Mouse (Mus musculus) embryonic facial prominence, embryonic 12.5 days (tissue): Measurements from ENCODE around the gene Prkcd. TPM values are rescaled to one million over a fixed set of nuclear protein-coding genes. Genes with fewer than 3 reads are reported as not detected.

Source experiments
- ATAC-seq: fragments of 200-750 bp; cut with Nextera tagmentation; 2 replicates; pipeline ENCODE4 v1.8.0; 2017; ENCODE audit not compliant: insufficient number of reproducible peaks, insufficient read depth, low FRiP score, low TSS enrichment
- H3K27ac ChIP-seq: fragments of 300-500 bp; sonication (generic); 2 replicates; pipeline ENCODE4 v1.5.1; 2016; ENCODE audit warnings: mild to moderate bottlenecking
- H3K27me3 ChIP-seq: fragments of 300-500 bp; sonication (generic); 2 replicates; pipeline ENCODE4 v1.6.1; 2016; ENCODE audit warnings: mild to moderate bottlenecking, moderate library complexity
- H3K36me3 ChIP-seq: fragments of 300-500 bp; sonication (generic); 2 replicates; pipeline ENCODE4 v1.6.1; 2016; ENCODE audit warnings: mild to moderate bottlenecking
- H3K4me1 ChIP-seq: fragments of 300-500 bp; sonication (generic); 2 replicates; pipeline ENCODE4 v1.6.1; 2016
- H3K4me2 ChIP-seq: fragments of 300-500 bp; sonication (generic); replicated peaks from 2 replicates; pipeline ENCODE4 v1.6.1; 2016; ENCODE audit warnings: mild to moderate bottlenecking, moderate library complexity
- H3K4me3 ChIP-seq: fragments of 300-500 bp; sonication (generic); 2 replicates; pipeline ENCODE4 v1.5.1; 2016; ENCODE audit warnings: mild to moderate bottlenecking
- H3K9ac ChIP-seq: fragments of 300-500 bp; sonication (generic); 2 replicates; pipeline ENCODE4 v1.6.1; 2016; ENCODE audit warnings: mild to moderate bottlenecking, moderate library complexity
- H3K9me3 ChIP-seq: fragments of 300-500 bp; sonication (generic); 2 replicates; pipeline ENCODE4 v1.6.1; 2016; ENCODE audit warnings: mild to moderate bottlenecking, moderate library complexity
- WGBS: fragments of 180-500 bp; shearing (Covaris S2); methylation state at CpG from one replicate; pipeline ENCODE4 v1.1.7; 2016; 5-methylcytosine and 5-hydroxymethylcytosine counted together
- microRNA-seq: library from miRNA; unstranded; fragments of <30 nt; microRNA quantifications from one replicate; pipeline ENCODE4, GENCODE M21; 2017
- polyA plus RNA-seq: library from polyadenylated mRNA; unstranded; fragments of >200 nt; fragmentation: Nextera tagmentation; extraction: Ambion mirVana; gene quantifications from 2 replicates; pipeline ENCODE4 v1.2.1, GENCODE M21; 2016

The Prkcd gene
- polyA plus RNA-seq, 1 experiment from 2014 or later: 55.6 TPM

DNA sequence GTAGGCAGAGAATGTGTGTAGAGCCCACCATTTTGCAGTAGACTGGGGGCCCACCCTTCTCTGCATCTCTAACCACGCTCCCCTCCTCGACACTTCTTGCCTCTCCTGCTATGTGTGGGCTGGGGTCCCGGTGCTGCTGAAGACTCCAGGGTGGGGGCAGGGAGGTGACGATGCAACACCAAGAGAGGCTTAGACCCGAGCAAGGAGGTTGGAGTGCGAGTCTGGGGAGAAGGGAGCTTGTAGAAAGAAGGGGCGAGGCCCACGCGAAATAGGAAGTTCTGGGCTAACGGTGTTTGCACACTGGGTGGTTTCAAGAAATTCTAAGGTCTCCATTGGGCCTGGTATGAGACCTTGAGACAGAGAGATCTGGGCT lies 76.2 kb downstream of the Prkcd start:
- WGBS: under 1% methylated on average over 10 of the region's 10 CpGs
- Histone ChIP-seq H3K9ac (peak overlapping the region; percentile 90), H3K4me1 (peaks cover 29% of the 10 kb centered on the region), H3K27me3 (no peaks in the 10 kb centered on the region), H3K4me3 (peak overlapping the region; percentile 68), H3K4me2 (peak overlapping the region; percentile 89), H3K27ac (peak overlapping the region; percentile 92), H3K36me3 (0 out of 2 replicates have a peak, but pooled peaks cover 6% of the 10 kb centered on the region), H3K9me3 (no peaks in the 10 kb centered on the region)
- peak; percentile 1; the same call in 1 of the 2 replicates for ATAC-seq

DNA sequence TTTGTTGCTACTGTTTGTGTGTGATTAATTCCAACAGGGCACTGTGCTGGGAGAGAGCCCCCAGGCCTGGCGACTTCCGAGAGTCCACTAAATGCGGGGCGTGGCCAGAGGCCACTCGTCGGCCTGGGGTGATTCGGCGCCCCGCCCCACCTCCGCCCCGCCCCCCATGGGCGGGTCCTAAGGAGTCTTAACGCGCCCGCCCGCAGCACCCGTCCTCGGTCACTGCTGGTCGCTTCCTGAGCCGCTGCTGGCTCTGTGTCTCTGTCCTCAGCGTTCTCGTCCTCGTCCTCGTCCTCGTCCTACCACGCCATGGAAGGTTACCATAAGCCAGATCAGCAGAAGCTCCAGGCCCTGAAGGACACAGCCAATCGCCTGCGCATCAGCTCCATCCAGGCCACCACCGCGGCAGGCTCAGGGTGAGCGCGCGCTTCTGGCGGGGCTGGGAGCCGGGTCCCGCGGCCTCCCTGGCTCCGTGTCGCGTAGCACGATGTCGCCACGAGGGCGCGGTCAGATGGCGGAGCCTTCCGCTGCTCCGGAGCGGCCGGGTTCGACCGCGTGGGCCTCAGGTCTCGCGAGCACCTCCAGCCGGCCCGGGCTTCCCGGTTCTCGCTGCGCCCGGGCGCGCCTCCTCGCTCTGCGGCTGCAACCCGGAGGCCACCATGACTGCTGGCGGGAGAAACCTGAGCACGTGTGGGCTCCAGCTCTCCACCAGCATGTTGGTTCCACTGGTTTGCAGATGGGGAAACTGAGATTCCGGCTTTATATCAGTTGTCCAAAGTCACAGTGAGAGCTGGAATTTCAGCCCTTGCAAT lies 76.8 kb downstream of the Prkcd start:
- Histone ChIP-seq H3K4me1 (peaks cover 29% of the 10 kb centered on the region), H3K9me3 (no peaks in the 10 kb centered on the region), H3K36me3 (0 out of 2 replicates have a peak, but pooled peaks cover 1% of the 10 kb centered on the region), H3K4me2 (peak overlapping the region; percentile 89), H3K9ac (peak overlapping the region; percentile 90), H3K27me3 (no peaks in the 10 kb centered on the region), H3K27ac (peak overlapping the region; percentile 92), H3K4me3 (peak overlapping the region; percentile 68)
- ATAC-seq: peak; percentile 90
- WGBS: under 1% methylated on average over 64 of the region's 69 CpGs

DNA sequence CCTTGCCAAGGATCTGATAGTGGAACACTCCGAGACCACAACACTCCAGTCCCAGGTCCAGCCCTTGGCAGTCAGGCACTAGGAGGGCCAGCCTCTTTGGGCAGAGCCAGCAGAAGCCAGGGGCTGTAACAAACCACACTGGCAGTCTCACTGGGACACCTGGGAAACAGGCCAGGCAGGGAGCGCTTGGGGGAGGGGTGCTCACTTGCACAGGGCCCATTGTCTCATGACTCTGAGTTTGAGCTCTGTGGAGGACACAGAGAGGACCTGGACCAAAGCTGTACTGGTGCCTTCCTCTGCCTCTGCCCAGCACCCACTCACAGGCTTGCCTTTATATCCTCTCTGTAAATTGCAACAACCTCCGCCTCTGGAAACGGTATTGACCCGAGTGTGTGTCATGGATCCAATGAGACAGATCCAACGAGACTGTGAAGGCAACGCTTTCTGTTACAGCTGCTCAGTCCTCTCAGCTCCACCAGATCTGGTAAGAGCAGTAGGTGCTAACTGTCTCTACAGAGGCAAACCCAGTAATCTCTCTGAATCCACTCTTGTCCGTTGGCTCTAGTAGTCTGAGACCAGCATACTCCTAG lies 77.8 kb downstream of the Prkcd start, which contains the start of gene Tkt:
Gene Tkt (plus strand): TSS at position 229 of the 590 bp plus-strand sequence.
- Histone ChIP-seq H3K4me2 (peak within 1 kb of the TSS; percentile 89), H3K4me1 (peaks cover 29% of the 10 kb centered on the region), H3K9ac (peak within 1 kb of the TSS; percentile 90), H3K27me3 (no peaks in the 10 kb centered on the region), H3K4me3 (peak within 1 kb of the TSS; percentile 68), H3K27ac (peak within 1 kb of the TSS; percentile 92), H3K36me3 (no peaks in the 10 kb centered on the region), H3K9me3 (no peaks in the 10 kb centered on the region)
- ATAC-seq: peak; percentile 25; the same call in 1 of the 2 replicates
- WGBS: 21% methylated on average over 8 of the region's 8 CpGs

Small RNA genes within 50 kb of the gene (microRNA-seq; reads per million reads assigned to microRNA genes)
- 3.1 reads per million, percentile 13 among the genes with 10 or more reads in this experiment for gene Mir3076

Other genes with a start within 250 kb of the Prkcd start
- gene Dcp1a, start 146.7 kb downstream of the Prkcd start, polyA plus RNA-seq: 34.5 and 35.2 TPM in 2 replicates
- gene Cacna1d, start 134.8 kb downstream of the Prkcd start, polyA plus RNA-seq: 3.0 and 4.3 TPM in 2 replicates
- gene Tkt, start 77.9 kb downstream of the Prkcd start, polyA plus RNA-seq: 245 and 246 TPM in 2 replicates
- 19.9 and 20.0 TPM in 2 replicates for gene Rft1, start 28.1 kb upstream of the Prkcd start, polyA plus RNA-seq
- gene Sfmbt1, start 88.6 kb upstream of the Prkcd start, polyA plus RNA-seq: 17.0 and 17.9 TPM in 2 replicates
- gene Tmem110, start 199.4 kb upstream of the Prkcd start, polyA plus RNA-seq: 39.2 and 41.4 TPM in 2 replicates